Mouse (Mus musculus) G1E (cell line): ENCODE measurements around the gene Mprip.

Source experiments
- CTCF ChIP-seq: IDR thresholded peaks from 2 replicates; pipeline ENCODE4 v1.5.1; 2012; ENCODE audit warnings: low read depth, low read length, inconsistent platforms, mixed read lengths
- GATA1 ChIP-seq: IDR thresholded peaks from 2 replicates; pipeline ENCODE4 v1.6.1; 2012; ENCODE audit warnings: borderline replicate concordance, low read length, inconsistent platforms, mixed read lengths
- POLR2AphosphoS5 ChIP-seq: IDR thresholded peaks from 2 replicates; pipeline ENCODE4 v1.6.1; 2012; ENCODE audit warnings: low read depth, low read length, inconsistent platforms; ENCODE audit not compliant: insufficient replicate concordance

DNA sequence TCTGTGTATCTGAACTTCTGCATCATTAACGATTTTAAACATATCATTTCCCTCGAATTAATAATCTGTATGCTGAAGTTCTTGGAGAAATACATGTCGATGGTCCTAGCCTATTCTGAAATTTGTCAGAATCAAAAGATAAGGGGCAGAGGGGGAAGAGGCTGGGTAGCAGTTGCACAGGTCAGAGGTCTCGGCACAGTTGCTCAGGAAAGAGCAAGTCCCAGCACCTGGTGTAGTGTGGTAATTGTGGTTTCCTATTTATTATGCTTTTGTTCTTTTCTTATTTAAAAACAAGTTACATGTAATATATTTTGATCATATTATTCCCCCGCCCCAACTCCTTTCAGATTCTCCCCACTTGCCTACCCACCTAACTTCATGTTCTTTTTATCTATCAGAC is 32.9 kb upstream of the Mprip start:
- TF ChIP-seq CTCF (no peak), POLR2AphosphoS5 (no peak), GATA1 (no peak)
